ENCODE assay signal across 26 mouse cellular contexts in genomic region chr1:163658535-163658928, GRCm38 (mm10).
A peak's percentile ranks its signal among the peaks of the same experiment; 100 is the strongest.
DNase-seq lines count a peak whose midpoint lies in the region; ATAC-seq and TF ChIP-seq lines count a peak whose summit lies in the region.
"Had no signal": no experiment of that assay in that cellular context is flagged by ENCODE, and none has a peak within 500 bp of the region (broad histone marks: within the 10 kb centered on the region; RNA-seq: fewer than 3 reads in every experiment).

No protein-coding gene starts in this region.

- no peaks in the 10 kb centered on the region for H3K9me3 ChIP-seq in neural tube, embryonic 14.5 days (ENCODE audit: control insufficient read depth, low read length)
- H3K9me3 ChIP-seq in limb, embryonic 11.5 days (ENCODE audit: control insufficient read depth, low read length): no peaks in the 10 kb centered on the region
- H3K9me3 ChIP-seq in limb, embryonic 14.5 days (ENCODE audit: control insufficient read depth, low read length): no peaks in the 10 kb centered on the region
- H3K9me3 ChIP-seq: forebrain, embryonic 12.5 days; forebrain, embryonic 15.5 days; heart, embryonic 12.5 days; heart, embryonic 15.5 days; hindbrain, embryonic 10.5 days had no signal

- no peaks in the 10 kb centered on the region for H3K27me3 ChIP-seq in neural tube, embryonic 14.5 days (ENCODE audit: control insufficient read depth, insufficient read depth, low read length)
- no peaks in the 10 kb centered on the region for H3K27me3 ChIP-seq in limb, embryonic 11.5 days (ENCODE audit: control insufficient read depth, insufficient read depth, low read length)
- no peaks in the 10 kb centered on the region for H3K27me3 ChIP-seq in limb, embryonic 14.5 days (ENCODE audit: control insufficient read depth, insufficient read depth, low read length)
- H3K27me3 ChIP-seq: forebrain, embryonic 12.5 days; forebrain, embryonic 15.5 days; heart, embryonic 12.5 days; heart, embryonic 15.5 days had no signal

- no peak for DNase-seq in neural tube, embryonic 10.5 days (ENCODE audit: extremely low spot score, low spot score)
- DNase-seq in limb, embryonic 11.5 days (ENCODE audit: low spot score): peak; percentile 32
- no peak for DNase-seq in limb, embryonic 14.5 days (ENCODE audit: low spot score)
- DNase-seq in thymus, postnatal 25 days: no peak
- DNase-seq in thymus, postnatal 10 days (ENCODE audit: low spot score in 2 of 2): no peak
- DNase-seq: adrenal gland, adult 8-10 months; adrenal gland, postnatal 25 days; cerebellum, adult 11-12 months; cerebellum, adult 8-10 months; cerebellum, postnatal 10 days; cerebellum, postnatal 36 days; embryo, embryonic 11 days; gastrocnemius, postnatal 25 days; heart, adult 18-20 months; heart, postnatal 10 days; heart, postnatal 36 days had no signal

- no peaks in the 10 kb centered on the region for H3K4me1 ChIP-seq in neural tube, embryonic 14.5 days (ENCODE audit: control insufficient read depth, insufficient read depth, low read length)
- peaks cover 14% of the 10 kb centered on the region; the same call in 1 of the 2 replicates for H3K4me1 ChIP-seq in limb, embryonic 11.5 days (ENCODE audit: control insufficient read depth, insufficient read depth, low read length)
- peaks cover 11% of the 10 kb centered on the region; the same call in 1 of the 2 replicates for H3K4me1 ChIP-seq in limb, embryonic 14.5 days (ENCODE audit: control insufficient read depth, insufficient read depth, low read length)
- H3K4me1 ChIP-seq: forebrain, embryonic 12.5 days; forebrain, embryonic 15.5 days; heart, embryonic 12.5 days; heart, embryonic 15.5 days; hindbrain, embryonic 10.5 days had no signal

- TF ChIP-seq POLR2A in limb, embryonic 14.5 days (IDR thresholded peaks at IDR 0.05; ENCODE audit: borderline replicate concordance, extremely low read depth, insufficient read depth, insufficient read length): no peak

- H3K36me3 ChIP-seq in neural tube, embryonic 14.5 days (ENCODE audit: control insufficient read depth, insufficient read depth, low read length): no peaks in the 10 kb centered on the region
- H3K36me3 ChIP-seq in limb, embryonic 11.5 days (ENCODE audit: control insufficient read depth, insufficient read depth, low read length): no peaks in the 10 kb centered on the region
- no peaks in the 10 kb centered on the region for H3K36me3 ChIP-seq in limb, embryonic 14.5 days (ENCODE audit: control insufficient read depth, insufficient read depth, low read length)
- H3K36me3 ChIP-seq: forebrain, embryonic 12.5 days; forebrain, embryonic 15.5 days; heart, embryonic 12.5 days; heart, embryonic 15.5 days; hindbrain, embryonic 10.5 days had no signal

- peak; percentile 16; the same call in 1 of the 2 replicates for ATAC-seq in neural tube, embryonic 14.5 days (ENCODE audit: low read depth)
- ATAC-seq in limb, embryonic 11.5 days (ENCODE audit: insufficient number of reproducible peaks, low FRiP score, low TSS enrichment, low read depth): peak; percentile 51; the same call in 1 of the 2 replicates
- peak; percentile 43; the same call in 1 of the 2 replicates for ATAC-seq in limb, embryonic 14.5 days (ENCODE audit: low FRiP score, low read depth)
- ATAC-seq: activated CD4-positive, CD25-positive, alpha-beta regulatory T cell, adult 4 months; hindbrain, postnatal 0 days had no signal

- H3K9ac ChIP-seq in neural tube, embryonic 14.5 days (replicated peaks; ENCODE audit: low read depth, low read length): no peak overlapping the region
- H3K9ac ChIP-seq in limb, embryonic 11.5 days (ENCODE audit: low read length): no peak overlapping the region
- H3K9ac ChIP-seq in limb, embryonic 14.5 days (ENCODE audit: low read depth, low read length, severe bottlenecking): no peak overlapping the region
- H3K9ac ChIP-seq: forebrain, embryonic 12.5 days; forebrain, embryonic 15.5 days; heart, embryonic 12.5 days; heart, embryonic 15.5 days; hindbrain, embryonic 14.5 days had no signal

- H3K4me3 ChIP-seq in neural tube, embryonic 14.5 days (ENCODE audit: low read depth, low read length): no peak overlapping the region
- H3K4me3 ChIP-seq in limb, embryonic 11.5 days (ENCODE audit: low read depth, low read length): no peak overlapping the region
- H3K4me3 ChIP-seq in limb, embryonic 14.5 days (replicated peaks; ENCODE audit: low read length): no peak overlapping the region
- H3K4me3 ChIP-seq: erythroblast, embryonic 14.5 days; forebrain, embryonic 12.5 days; forebrain, embryonic 15.5 days; heart, embryonic 12.5 days; heart, embryonic 15.5 days; hindbrain, embryonic 10.5 days had no signal

- H3K4me2 ChIP-seq in neural tube, embryonic 14.5 days (ENCODE audit: low read depth, low read length): no peak overlapping the region
- H3K4me2 ChIP-seq in limb, embryonic 11.5 days (ENCODE audit: low read depth, severe bottlenecking): no peak overlapping the region
- H3K4me2 ChIP-seq in limb, embryonic 14.5 days (replicated peaks; ENCODE audit: low read depth, low read length, severe bottlenecking): no peak overlapping the region
- H3K4me2 ChIP-seq: forebrain, embryonic 12.5 days; forebrain, embryonic 15.5 days; heart, embryonic 12.5 days; heart, embryonic 15.5 days; hindbrain, embryonic 14.5 days had no signal

- H3K27ac ChIP-seq in neural tube, embryonic 14.5 days (ENCODE audit: low read depth, low read length): no peak overlapping the region
- H3K27ac ChIP-seq in limb, embryonic 11.5 days (replicated peaks; ENCODE audit: low read depth, low read length): no peak overlapping the region
- no peak overlapping the region for H3K27ac ChIP-seq in limb, embryonic 14.5 days (replicated peaks; ENCODE audit: low read depth, low read length)
- H3K27ac ChIP-seq: forebrain, embryonic 12.5 days; forebrain, embryonic 15.5 days; heart, embryonic 15.5 days; hindbrain, embryonic 10.5 days; hindbrain, embryonic 14.5 days; hindbrain, postnatal 0 days had no signal
